Mouse (Mus musculus) kidney, postnatal 4 days (tissue): ENCODE measurements around the gene Xpnpep1.

ENCODE experiments used
- DNase-seq, 2 experiments: peaks; one replicate each; pipeline ENCODE4 v3.0.0; 2021; ENCODE audit warnings: mixed read lengths in 2 of 2

Gene Xpnpep1

DNA sequence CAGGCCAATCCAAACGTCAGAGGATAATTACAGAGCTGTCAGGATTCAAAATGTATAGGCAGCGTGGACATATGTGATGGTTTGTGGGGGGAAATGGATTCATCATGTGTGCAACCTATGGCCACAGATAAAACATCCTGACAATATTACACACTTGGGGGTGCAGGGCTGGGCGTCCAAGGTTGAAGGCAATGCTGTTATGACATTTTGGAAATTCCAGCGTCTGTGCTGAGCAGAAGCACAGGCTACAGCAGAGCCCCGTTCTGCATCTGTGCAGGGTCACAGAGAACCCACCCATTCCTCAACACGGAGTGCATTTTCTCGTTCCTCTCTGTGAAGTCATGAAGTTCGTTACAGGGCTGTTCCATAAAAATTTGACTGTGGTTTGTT lies 25.0 kb upstream of the Xpnpep1 start:
- no peak for DNase-seq

DNA sequence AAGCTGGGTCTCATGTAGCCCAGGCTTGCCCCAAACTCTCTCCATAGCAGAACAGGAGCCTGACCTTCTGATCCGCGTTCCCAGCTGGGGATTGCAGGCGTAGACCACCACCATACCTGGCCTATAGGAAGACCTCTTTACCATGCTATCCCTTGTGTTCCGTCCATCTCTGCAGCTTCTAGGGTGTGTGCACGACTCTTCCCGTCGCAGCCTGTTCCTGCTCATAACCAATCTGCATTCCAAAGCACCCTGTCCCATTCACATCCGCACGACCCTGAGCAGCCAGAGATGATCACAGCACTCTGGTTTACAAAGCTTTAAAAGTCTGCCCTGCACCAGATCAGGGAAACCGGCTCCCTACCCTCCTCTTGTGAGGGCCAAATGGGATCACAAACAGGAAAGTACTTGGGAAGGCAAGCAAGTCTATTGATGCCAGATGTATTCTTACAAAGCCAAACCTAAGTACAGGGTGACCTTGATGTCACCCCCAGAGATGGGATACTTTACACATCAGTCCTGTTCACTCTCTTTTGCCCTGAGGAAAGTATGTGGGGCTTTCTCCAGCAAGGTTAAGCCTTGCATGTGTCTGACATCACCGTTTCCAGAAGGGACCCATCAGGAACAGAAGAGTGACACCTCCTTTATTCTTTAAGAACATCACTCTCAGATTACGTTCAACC lies 24.4 kb upstream of the Xpnpep1 start:
- DNase-seq = no peak

DNA sequence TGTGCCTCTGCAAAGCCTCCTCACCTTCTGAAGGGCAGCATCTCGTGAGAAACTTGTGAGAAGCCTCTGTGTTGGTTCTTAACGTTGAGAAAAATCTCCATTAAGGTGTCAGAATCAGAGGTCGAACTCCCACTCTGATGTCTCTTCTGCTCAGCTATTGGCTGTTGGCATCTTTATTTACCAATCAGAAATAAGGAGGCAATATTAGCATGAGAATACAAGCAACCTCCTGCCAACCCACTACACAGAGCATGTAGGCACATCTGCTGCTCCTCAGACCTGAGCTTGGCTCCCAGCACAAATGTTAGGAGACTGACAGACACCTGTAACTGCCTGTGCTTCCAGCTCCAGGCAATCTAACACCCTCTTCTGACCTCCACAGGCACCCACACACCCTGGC lies 22.0 kb upstream of the Xpnpep1 start:
- no peak for DNase-seq

DNA sequence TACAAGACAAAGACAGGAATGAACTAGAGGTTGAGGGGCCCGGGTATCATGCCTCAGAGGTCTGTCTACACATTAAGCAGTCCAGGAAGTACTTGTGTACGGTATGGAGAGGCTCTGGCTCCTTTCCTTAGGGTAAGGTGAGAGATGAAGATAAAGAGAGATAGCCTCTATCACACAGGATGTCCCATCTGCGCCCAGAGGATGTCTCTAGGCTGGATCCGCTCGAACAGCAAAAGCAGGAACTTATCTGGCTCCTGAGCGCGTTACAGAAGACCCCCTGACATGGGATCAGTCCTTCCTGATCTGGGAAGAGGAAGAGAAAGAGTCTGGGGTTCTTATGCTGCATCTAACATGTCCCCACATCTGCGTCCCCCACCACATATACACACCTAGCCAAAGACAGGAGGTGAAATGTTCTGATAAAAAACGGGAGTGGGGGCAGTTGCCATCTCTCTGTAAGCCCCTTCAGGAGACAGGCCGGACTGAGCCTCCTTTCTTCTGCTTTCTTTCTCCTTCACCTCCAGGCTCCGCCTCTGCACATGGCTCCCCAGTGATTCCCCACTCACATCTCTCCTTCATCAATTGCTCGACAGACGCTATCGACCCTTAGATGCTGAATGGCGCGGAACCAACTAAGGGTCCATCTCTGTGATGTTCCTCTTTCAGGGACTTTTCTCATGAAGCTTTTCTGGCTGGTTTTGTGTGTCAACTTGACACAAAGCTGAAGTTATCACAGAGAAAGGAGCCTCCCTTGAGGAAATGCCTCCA lies 19.5 kb upstream of the Xpnpep1 start:
- peak in 1 of 2 experiments; percentile 41 for DNase-seq

DNA sequence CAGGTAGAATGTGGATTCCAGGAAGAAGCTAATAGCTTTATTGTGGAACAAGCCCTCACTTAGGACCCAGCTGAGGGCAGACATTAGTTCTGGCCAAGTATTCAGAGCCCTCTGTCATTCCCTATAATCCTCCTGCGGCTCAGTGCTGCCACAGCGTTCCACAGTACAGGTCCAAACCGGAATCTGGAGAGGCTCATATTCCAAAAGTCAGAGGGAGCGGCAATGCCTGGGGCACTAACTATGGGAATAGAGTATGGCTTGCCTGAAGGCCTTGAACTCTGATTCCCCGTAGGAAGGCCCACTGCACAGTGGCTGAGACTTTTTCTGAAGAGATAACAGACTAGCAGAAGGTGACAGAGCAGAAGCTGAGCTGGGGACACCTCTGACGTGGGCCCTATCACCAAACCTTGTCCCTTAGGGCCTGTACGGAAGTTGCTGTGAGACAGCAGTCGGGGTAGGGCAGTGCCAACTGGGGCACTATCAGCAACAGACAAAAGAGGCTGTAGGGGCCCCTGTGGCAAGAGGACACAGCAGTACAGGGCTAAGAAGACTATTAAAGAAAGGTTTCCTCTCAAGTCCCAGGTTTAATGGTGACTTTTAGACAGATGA lies 18.8 kb upstream of the Xpnpep1 start:
- peak in 1 of 2 experiments; percentile 27 for DNase-seq

DNA sequence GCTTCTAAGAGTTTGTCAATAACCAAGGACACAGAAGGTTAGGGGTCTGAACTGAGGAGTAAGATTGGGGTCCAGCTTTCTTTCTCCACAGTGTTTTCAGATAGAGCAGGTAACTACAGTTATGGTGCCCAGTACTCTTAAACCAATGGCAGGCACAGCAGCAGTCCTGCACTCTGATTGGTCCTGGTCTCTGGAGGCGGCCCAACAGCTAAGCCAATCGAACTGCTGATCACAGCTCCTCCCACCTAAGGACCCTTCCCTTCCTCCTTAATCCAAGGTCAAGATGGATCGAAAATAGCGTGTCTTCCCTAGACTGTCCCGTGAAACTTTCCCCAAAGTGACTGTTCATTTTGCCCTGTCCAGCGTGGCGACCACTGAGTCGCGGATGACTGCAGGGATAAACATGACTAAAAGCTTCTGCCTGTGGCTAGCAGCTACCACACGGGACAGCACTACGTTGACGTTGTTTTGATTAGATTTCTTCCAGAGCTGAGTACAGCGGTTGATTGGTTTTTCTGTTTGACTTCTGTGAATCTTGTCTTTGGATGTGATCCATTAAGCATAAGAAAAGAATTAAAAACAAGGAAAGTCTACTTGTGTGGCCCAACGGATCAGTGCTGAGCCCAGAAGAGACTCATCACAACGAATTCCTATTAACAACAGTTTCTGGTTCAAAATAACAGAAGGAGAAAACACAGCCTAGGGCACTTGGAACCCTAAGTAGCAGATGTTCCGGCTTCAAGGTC lies 18.1 kb upstream of the Xpnpep1 start:
- DNase-seq = peak in 1 of 2 experiments; percentile 30

DNA sequence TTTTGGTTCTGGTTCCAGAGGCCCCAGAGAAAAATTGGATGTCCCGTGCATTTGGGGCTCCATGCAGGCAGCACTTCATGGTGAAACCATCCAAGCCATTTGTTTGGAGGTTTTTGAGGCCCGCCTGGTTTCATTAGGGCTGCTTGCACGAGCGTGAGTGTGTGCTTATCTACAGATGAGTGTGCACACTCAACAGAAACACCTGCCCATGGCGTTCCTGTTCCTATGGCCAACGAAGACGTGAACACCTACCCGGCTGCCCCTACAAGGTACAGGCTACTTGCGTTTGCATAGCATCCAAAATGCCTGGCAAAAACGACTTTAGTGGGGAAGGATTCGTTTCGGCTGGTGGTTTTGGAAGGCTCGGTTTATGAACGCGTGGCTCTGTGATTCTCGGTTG lies 13.3 kb upstream of the Xpnpep1 start:
- DNase-seq = no peak

DNA sequence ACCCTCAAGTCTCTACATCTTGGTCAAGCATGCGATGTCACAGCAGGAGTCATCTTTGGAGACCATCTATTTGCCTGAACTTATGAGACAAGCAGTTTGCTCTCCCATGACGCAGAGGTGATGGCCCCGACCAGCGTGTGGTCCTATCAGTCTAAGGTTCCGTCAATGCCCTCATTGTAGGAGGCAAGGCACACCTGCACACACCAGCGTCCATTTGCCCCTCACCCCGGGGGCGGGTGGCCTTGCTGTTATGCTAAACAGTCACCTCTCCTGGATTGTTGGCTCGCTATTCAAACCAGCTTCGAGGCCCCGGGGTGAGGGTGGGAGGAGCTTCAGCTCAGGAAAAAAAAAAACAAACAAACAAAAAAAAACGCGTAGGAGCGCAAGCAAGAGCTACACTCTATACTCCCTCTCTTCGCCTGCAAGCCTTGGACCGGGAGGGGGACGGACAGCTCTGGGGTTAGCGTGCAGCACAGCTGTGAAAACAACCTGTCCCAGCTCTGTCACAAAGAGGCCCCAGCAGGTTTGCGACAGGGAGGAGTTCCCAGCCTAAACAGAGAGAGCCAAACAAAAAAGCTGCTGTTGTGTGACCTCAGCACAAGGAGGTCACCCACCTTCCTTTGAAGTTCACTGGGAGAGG lies 12.1 kb upstream of the Xpnpep1 start:
- peak; percentile 67 to 78 for DNase-seq

DNA sequence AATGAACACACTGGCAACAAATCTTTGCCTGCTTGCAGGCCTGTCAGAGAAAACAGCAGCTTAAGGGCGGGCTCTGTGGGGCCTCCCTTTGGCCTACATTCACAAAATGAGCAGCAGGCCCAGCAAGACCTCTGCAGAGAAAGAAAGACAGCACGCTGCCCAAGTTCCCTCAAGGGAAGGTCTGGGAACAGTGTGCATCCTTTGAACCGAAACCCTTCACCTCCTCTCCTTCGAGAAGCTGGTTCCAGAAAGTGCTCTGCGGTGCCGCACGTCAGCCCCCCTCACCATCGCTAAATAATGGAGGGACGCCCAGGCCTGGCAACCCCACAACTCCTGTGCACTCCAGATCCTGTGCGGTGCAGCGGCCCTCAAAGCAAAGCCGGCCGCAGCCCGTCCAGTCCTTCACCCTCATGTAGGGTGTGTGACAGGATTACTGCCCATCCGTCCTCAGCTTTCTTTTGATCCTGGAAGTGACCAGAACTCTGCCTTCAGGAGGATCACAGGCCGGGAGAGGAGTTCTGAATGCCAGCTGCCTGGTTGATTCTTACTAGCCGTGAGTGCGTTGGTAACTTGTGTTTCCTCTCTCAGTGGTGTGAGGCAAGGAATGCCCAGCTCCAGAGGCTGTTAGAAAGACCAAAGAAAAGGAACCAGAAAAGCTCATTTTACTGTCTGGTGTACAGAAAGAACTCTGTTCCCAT lies 11.4 kb upstream of the Xpnpep1 start:
- DNase-seq = peak; percentile 33 to 50

DNA sequence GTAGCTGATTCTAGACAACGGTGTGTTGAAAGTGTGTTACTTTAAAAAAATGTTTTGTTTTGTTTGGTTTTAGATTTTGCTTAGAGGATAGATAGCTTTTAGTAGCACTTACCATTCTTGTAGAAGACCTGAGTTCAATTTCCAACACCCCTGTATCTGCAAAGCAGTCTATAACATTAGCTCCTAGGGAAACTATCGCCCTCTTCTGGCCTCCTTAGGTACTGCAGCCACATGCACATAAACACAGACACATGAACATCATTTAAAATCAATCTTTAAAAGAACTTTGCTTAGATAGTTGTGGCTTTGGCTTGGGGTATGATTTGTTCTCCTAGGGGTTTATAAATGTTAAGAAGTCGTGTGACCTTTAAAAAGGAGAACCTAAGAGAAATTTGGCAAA lies 10.1 kb upstream of the Xpnpep1 start:
- peak in 1 of 2 experiments; percentile 22 for DNase-seq

DNA sequence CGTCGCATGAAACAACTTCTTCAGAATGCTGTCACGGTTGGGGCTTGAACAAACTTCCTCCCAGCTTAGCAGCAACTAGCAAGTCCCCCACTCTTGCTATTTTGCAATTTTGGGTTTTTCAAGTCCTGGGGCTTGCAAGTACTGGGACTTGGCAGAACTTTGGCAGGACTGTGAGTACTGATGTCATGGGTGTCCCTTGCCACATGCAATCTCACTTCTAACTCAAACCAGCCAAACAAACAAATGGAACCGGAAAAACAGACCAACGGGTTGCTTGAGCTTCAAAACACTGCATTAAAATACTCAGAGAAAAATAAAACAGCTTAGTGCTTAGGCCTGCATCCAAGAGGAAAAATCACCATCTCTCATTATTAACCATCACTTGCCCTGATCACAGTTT lies 7.2 kb upstream of the Xpnpep1 start:
- peak in 1 of 2 experiments; percentile 26 for DNase-seq

DNA sequence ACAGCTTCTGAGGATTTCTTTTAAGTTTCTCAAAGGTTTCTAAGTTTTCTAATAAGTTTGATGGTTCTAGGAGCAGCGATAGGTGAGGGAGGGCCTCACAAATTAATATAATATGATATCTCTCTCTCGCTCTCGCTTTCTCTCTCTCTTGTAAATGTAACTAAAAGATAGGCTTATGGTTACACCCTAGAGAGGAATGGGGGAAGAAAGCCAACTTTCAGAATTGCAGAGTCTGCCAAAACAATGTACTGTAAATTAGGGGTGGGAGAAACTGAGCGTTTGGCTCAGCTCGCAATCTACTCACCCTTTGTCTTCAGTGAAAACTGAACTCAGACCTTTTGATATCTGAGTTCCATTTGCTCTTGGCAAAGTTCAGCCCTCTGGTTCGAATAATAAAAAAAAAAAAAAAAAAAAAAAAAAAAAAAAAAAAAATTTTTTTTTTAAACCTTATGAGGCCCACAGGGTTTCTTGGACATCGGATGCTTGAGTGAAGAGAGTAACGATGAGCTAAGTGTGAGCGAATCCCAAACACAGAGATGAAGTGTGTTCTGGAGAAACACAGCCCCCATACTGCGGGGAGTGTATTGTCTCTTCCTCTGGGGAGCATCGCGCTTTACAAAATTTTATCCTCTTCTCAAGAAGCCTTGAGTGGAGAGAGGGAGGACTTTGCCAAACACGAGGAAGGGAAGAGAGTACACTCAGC lies 3.6 kb upstream of the Xpnpep1 start:
- DNase-seq = no peak

DNA sequence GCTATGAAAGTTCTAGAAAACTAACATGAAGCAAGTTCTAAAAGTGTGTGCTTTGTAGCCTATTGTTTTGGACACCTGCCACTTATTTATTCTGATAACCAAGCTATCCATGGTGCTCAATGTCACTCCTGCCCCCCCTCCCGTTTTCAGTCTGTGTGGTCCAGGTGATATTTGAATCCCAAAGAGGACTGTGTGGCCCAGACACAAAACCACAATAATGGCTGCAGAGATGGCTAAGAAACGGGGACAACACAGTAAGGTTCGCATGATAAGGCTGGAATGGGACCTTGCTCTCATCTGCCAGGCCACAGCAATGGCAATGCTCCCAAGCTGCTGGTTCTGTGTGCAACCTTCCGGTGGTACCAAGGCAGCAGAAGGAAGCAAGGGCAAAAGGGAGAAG lies 1.6 kb upstream of the Xpnpep1 start:
- DNase-seq = no peak

DNA sequence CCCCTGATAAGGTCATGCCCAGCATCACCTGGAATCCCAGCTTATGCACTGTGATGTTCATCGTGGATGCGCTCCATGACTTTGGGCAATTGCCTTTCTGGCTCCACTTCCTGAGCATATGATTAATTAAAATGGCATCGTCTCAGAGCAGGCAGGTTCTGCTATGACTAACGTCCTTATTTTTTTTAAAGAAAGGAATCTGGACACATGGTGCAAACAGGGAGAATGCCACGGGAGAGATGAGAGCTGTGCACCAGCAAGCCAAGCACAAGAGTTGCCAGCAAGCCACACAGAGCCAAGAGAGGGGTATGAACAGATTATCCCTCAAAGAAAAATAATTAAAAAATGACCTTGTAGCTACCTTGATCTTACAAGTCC lies 1.1 kb upstream of the Xpnpep1 start:
- no peak for DNase-seq

DNA sequence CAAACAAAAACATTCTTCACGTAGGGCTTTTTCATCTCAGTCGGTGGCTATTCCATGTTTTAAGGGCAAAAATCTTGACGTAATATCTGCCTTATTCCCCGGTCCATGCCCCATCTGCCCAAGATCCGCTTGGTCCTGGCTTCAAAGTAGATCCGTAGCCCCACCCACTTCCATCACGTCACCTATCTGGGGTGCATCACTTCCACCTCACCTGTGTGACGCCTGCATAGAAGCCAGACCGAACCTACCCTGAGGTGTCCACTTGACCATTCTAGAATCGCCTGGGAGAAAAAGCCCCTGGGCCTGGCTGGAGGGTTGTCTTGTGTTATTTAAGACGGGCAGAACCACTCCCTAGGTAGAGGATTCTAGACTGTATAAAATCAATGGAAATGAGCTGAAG lies 924 bp downstream of the Xpnpep1 start:
- DNase-seq = peak in 1 of 2 experiments; percentile 21

DNA sequence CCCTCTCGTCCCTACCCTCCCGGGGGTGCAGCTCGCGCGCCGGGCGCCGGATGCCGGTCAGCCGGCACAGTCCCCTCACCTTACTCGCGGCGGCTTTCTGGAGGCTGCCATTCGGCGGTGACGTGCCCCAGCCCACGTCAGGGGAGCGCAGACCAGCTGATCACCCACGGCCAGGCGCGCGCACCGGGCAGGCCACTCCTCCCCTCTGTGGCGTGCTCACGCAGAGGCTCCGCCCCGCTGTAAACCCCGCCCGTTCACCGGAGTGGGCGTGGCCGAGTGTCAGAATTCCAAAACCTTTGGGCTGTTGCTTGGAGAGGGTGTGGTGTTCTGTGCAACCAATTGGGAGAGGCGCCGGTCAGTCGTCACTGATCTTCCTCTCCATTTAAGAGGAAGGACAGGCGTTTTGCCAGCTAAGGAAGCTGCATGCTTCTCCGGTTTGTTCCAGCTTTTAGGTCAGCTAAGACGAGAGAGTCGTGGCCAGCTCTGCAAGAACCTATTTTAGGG lies 1.5 kb downstream of the Xpnpep1 start:
- peak; percentile 99 to 100 for DNase-seq

DNA sequence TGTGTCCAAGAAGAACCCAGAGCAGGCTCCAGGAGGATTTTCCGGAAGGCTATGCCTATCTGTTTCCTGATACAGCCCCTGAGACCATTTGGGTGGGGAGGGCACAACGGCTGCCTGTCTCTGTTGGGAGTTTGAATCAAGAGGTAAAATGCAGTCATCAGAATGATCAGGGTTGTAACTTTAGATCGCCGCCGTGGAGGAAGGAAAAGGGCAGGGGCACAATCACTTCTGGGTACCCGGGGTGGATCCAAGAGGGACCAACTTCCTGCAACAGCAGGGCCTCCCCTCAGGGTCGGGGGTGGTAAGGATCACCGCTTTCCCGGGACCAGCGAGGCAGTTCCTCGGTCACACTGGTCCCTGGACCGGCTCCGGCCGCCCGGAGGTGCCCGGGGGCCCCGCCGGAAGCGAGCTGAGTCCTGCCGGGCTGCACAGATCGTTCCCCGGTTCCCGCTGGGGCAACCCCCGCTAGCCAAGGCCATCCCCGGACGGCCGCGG lies 2.0 kb downstream of the Xpnpep1 start:
- DNase-seq = no peak

DNA sequence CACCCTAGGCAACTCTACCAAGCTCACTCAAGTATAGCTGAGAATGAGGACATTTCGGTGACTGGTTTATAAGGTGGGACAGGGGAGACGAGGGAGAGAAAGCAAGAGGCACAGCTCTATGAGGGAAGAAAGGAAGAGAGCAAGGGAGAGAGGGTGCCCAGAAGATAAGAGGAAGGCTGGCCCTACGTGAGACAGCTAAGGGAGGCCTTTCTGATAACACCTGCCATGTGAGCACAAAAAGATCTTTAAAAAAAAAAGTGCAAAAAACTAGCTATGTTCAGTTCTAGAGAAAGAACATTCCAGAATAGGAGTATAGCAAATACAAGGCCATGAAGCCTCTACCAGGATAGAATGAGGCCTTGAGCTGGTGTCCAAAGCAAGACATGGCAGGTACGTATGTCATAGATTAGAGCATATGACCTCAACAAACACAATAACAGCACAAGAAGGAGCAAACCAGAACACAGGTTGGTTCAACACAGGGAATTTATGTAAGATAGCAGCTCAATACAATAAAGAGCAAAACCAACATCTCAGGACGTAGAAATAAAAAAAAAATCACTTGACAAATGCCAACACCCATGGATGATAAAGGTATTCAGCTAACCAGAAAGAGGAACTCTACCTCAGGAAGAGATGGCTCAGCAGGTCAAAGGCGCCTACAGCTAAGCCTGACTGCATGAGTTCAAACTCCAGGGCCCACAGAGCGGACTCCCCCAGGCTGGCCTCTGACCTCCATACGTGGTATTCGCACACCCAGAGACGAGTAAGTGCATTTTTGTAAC lies 6.7 kb downstream of the Xpnpep1 start:
- no peak for DNase-seq

DNA sequence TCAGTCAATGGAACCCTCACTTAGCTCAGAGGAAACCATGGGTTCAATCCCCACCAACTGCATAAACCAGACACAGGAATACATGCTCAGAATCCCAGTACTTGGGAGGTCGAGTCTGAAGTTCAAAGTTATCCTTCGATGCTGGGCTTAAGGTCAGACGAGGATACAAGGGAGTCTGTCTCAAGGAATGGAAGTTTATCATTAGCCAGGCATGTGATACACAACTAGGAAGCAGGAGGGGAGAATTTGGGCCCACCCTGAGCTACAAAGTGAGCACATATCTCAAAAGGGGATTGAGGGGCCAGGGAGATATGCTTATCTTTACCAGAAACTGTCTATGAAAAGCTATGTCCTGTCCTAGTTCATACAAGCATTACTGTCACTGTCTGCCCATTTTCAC lies 7.4 kb downstream of the Xpnpep1 start:
- DNase-seq = no peak

DNA sequence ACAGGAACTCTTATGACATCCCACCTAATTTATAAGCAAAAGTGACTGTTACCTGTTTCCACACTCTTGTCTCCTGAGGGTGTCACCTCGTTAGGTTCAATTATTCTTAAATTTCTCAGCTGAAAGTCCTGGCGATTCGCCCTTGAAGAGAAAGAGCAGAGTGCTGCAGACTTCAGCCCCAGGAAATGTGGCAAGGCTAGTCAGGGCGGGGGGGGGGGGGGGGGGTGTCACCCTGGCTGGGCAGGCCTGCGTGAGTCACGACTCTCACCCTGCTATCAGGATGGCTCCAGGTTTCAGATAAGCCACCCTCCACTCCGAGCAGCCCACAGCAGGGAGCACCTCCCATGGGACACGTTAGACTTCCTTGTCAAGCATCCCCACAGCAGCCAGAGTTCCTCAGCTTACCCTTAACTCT lies 8.1 kb downstream of the Xpnpep1 start:
- no peak for DNase-seq
